Mouse (Mus musculus) effector memory CD4-positive, alpha-beta T cell, adult 7 months (primary cell): ENCODE data around the gene Fn3k. TPM values are rescaled to one million over a fixed set of nuclear protein-coding genes. Genes with fewer than 3 reads are reported as not detected.

Source experiments
- polyA plus RNA-seq: library from polyadenylated mRNA; unstranded; fragments of 100-300 nt; shearing (Covaris generic); gene quantifications from one replicate; pipeline ENCODE4 v1.2.1, GENCODE M21; 2017

Gene Fn3k
- polyA plus RNA-seq: not detected

GRCm38 (mm10) chr11:121434156-121435155 is at the start of gene Fn3k:
Gene Fn3k (plus strand): TSS chr11:121434913.

GRCm38 (mm10) chr11:121387750-121388553 is 46.8 kb upstream of the Fn3k start, which contains the start of gene Rab40b:
Gene Rab40b (minus strand): TSS chr11:121388251.

GRCm38 (mm10) chr11:121420830-121421552 is 13.7 kb upstream of the Fn3k start, which contains the start of gene Fn3krp:
Gene Fn3krp (plus strand): TSS chr11:121421401.

GRCm38 (mm10) chr11:121451753-121452635 is 17.3 kb downstream of the Fn3k start, which contains the start of gene Tbcd:
Gene Tbcd (plus strand): TSS chr11:121451949.

Other genes with a start within 250 kb of the Fn3k start
- gene Hexdc, start 230.5 kb upstream of the Fn3k start, polyA plus RNA-seq: 1.5 TPM
- gene Ogfod3, start 230.2 kb upstream of the Fn3k start, polyA plus RNA-seq: 21.6 TPM
- gene Cybc1, start 205.6 kb upstream of the Fn3k start, polyA plus RNA-seq: 78.1 TPM
- 27.8 TPM for gene Narf, start 197.7 kb upstream of the Fn3k start, polyA plus RNA-seq
- gene Foxk2, start 174.9 kb upstream of the Fn3k start, polyA plus RNA-seq: 16.6 TPM
- gene Wdr45b, start 80.5 kb upstream of the Fn3k start, polyA plus RNA-seq: 83.7 TPM
- gene Rab40b, start 46.7 kb upstream of the Fn3k start, polyA plus RNA-seq: not detected
- 0.24 TPM for gene Fn3krp, start 13.5 kb upstream of the Fn3k start, polyA plus RNA-seq
- gene Tbcd, start 17.0 kb downstream of the Fn3k start, polyA plus RNA-seq: 33.7 TPM
- 0.27 TPM for gene Zfp750, start 84.4 kb downstream of the Fn3k start, polyA plus RNA-seq
- 8.0 TPM for gene B3gntl1, start 238.2 kb downstream of the Fn3k start, polyA plus RNA-seq